Mouse (Mus musculus): ENCODE results near the gene Cacng6.

Gene Cacng6

GRCm38 (mm10) chr7:3468614-3469013, 44.6 kb downstream of the Cacng6 start:
- DNase-seq: no peak

- DNase-seq: no peak
These were observed 48.8 kb downstream of the Cacng6 start for GRCm38 (mm10) chr7:3472774-3473173.

GRCm38 (mm10) chr7:3474291-3475080, 50.5 kb downstream of the Cacng6 start:
- no peak for DNase-seq

- DNase-seq: no peak
These were observed 52.7 kb downstream of the Cacng6 start for GRCm38 (mm10) chr7:3476728-3477127.

- DNase-seq: no peak
These were observed 58.1 kb downstream of the Cacng6 start for GRCm38 (mm10) chr7:3481948-3482608.
